Mouse (Mus musculus): ENCODE results near the gene Trip13. TPM values are rescaled to one million over a fixed set of nuclear protein-coding genes. Genes with fewer than 3 reads are reported as not detected.
A peak's percentile ranks its signal among the peaks of the same experiment; 100 is the strongest.

Trip13 gene
- total RNA-seq (2015): 60.1 and 62.4 TPM in 2 replicates
- total RNA-seq (2017): 49.5 and 60.7 TPM in 2 replicates

DNA sequence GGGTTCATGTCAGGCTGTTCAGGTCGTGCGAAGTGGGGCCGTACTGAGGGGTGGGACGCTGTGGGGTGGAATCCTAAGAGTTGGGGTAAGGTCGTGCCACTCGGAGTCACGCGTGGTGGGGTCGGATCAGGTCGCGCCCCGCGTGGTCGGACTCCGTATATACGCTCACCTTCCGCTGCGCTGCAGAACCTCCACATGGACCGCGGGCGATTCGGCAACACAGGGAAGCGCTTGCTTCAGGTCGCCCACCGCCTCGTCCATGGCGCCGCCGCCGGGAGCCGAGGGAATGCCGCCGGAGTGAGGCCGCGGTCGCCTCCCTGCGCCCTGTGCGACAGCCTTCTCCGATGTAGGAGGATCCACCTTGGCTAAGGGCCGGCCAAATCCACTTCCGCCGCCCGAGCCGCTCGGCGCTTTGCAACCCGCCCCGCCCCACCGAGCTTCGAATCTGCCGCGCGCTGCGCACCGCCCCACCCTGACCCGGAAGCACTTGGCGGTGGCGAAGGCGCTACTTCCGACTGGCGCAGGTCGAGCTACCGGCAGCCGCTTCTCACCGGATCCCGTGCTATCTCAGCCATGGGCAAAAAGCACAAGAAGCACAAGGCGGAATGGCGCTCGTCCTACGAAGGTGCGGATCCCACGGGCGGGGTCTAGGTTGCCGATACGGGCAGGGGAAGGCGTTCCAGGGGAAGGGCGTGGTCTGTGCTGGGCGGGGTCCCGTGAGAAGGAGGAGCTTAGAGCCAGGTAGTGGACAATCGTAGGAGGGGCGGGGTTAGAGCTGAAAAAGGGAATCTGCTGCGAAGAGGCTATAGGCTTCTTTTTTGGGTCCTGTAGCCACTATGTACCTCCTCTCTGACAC, at the start of gene Trip13, which contains the start of gene Brd9:
Gene Trip13 (minus strand): TSS at position 464 of the 856 bp plus-strand sequence.
Gene Brd9 (plus strand): TSS at position 491 of the 856 bp plus-strand sequence.
- peak; percentile 85 for ATAC-seq (replicated peaks; ENCODE audit: poor library complexity)

DNA sequence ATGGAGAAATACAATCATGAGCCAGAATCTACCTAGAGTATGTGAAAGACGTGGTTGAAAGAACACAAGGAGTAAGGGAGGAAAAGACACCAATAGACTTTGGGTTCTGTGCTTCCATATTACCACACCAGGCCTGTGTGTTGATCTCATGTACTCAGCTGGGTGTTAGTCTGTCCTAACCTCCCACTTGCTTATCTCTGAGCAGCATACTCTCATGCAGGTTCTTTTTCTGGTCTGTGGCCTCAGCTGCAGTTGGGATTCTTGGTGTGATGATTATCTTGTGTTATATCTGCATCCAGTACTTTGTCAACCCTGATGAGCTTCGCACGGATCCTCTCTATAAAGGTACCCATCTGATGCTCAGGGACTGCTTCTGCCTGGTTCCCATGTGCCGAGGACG, 39.4 kb upstream of the Trip13 start:
- peak; percentile 66 for ATAC-seq (replicated peaks; ENCODE audit: poor library complexity)

DNA sequence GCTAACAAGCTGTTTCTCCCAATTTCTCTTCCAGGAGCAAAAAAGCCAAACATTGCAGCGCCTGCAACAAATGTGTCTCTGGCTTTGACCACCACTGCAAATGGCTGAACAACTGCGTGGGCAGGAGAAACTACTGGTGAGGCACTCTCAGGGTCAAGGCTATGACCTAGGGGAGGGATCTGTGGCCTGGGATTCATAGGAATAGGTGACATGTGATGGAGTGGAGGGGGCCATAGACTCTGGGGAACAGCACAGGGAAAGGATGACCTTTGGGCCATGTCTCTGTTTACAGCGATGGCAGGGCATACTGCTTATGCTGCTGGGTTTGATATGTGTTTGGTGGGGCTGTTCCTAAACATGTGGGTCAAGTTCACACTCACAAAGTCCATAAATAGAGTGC, 36.9 kb upstream of the Trip13 start:
- ATAC-seq (replicated peaks; ENCODE audit: poor library complexity): no peak

DNA sequence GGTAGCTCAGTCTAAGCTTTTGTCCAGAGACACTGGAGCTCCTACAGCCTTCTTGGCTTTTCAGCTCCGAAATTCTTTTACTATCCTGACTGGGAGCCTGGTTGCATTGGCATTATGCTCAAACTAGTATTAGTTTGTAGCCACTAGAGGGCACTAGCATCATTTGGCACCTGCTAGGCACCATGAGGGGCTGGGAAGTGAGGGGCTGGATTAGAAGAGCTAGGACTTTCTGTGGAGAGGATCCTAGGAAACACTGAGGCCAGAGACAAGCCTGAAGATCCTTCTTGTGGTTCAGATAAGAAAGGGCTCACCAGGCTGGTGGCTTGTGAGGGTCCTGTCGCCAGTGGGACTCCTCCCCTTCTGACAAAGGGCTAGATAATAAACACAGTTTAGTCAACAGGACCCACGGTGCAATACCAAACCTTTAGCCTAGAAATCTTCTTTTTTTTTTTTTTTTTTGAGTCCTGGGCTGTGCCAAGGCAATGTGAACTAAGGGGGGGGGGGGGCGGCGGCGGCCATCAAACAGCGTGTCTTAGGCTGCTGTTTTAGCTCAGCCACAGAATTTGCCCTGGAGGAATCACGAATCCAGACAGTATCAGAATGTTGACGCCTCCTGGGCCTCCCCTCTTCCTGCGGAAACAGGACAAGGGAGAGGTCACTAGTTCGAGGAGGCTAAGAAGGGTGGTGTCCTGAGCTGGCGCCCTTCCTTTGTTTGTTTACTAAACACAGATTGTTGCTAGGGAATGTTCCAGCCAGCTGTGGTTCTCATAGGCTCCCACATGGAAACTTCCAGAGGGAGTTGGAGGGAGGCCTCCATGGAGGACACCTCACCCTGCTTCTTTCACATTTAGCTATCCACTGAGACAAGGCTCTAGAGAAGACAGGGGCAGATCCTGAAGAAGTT, 33.2 kb upstream of the Trip13 start:
- ATAC-seq (replicated peaks; ENCODE audit: poor library complexity): peak; percentile 90

DNA sequence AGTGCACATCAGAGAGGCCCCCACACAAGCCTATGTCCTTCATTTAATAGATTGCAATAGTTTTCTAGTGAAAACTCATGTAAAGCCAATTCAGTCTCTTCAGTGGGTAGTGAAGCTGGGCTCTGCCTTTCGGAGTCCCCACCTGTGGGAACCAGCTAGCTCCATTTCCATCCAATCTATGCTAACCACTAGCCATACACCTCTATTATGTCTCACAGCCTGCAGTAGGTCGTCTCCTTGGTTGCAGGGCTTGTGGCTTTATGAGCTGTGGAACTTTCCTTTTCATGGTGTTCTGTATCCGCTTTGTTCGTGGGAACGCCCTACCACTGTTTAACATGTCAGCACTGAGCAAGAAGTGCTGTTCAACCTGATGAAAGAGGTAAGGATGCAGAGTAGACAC, 26.0 kb upstream of the Trip13 start, which contains the start of gene Zdhhc11:
Gene Zdhhc11 (plus strand): TSS at position 301 of the 400 bp plus-strand sequence.
- no peak for ATAC-seq (replicated peaks; ENCODE audit: poor library complexity)

DNA sequence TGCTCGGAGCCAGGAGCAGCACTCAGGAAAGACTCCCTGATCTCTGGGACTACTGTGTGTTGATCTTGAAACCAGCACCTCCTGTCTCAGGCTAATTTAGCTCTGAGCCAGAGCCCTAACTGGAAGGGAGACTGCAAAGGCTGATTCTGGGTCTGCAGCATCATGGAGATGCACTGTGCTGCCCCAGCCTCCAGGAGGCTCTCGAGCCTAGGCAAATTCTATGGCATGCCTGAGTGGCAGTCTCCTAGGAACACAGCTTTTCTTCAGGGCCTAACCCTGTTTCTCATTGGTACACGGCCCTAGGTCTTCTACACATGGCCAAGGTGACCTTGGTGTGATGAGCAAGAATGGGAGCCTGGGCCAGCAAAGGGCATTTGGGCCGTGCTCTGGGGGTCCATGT, 23.6 kb upstream of the Trip13 start:
- peak; percentile 34; the same call in 1 of the 2 replicates for ATAC-seq (replicated peaks; ENCODE audit: poor library complexity)

DNA sequence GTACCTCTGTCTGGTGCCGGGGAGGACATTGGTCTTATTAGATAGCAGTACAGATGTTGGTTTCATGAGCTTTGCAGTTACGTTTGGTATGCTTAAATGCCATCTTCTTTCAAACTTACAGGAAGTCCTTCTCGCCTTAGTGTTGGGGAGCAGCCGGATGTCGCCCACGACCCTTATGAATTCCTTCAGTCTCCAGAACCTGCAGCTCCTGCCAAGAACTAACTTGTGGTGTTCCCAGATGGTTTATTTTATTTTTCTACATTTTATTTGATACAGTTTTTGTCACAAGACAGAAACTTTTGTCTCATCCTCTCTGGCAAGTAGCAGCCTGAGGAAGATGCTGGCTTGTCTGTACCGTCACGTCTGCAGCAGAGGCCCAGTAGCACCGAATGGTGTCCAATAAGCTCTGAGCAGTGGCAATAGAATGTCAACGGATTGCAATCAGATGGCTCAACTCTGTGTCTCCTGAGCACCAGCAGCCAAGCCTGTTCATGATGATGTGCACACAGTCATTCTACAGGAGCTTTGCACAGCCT, 22.6 kb upstream of the Trip13 start:
- ATAC-seq (replicated peaks; ENCODE audit: poor library complexity): no peak

DNA sequence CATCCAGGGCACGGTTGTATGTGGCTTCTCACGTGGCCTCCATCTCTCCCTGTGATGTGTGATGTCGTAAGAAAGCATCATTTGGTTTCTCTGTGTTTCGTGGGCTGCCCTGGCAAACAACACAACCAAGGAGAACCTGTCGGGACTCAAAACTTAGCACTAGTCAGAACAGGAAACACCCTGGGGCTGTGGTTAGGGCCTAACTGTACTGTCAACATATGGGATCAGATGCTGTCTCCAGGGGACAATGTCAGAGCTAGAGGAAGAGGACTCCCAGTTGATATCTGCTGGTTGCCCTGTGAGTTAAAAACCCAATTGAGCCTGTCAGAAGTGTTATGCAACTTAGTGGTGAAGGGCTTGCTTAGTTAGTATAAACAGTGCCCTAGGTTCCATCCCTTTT, 17.9 kb upstream of the Trip13 start:
- ATAC-seq (replicated peaks; ENCODE audit: poor library complexity): peak; percentile 78

DNA sequence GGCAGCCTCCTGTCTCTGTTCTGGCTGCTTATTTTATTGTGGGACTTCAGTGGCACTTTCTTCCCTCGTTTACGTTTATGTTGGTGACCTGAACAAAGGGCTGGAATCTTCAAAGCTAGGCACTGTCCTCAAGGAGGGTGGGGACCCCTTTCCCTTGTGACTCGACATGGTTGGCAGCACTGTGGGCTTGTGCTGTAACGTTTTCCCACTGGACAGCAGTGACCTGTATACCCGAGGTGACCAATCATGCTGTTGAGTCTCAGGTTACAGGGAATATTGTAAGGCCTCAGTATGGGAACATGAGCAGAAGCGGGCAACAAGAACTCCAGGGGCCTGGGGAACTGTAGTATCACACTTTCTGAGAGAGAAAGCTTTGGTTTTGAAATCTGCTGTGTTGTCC, 17.1 kb upstream of the Trip13 start:
- ATAC-seq (replicated peaks; ENCODE audit: poor library complexity): no peak

DNA sequence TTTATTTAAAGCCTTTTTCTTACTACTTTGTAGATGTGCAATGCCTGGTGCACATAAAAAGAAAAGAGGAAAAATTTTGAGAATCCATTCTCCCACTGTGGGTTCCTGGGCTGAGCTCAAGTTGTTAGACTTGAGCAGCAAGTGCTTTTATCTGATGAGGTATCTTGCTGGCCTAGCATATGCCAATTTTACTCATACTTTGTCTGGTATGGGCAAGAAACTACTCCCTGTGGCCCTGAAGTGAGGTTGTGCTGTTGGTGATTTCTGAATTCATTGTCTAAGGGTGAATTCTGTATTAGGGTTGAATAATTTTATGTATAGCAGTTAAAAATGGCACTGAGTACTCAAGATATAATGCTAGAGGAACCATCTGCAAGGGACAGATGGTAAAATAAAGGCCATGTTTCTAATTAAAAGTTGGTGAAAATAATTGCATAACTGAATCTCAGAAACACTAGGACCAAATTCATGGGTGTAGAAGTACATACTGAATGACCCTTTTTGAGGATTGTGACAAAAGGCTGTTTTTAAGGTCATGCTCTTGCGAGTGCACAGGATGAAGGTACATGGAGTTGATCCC, 16.1 kb upstream of the Trip13 start:
- no peak for ATAC-seq (replicated peaks; ENCODE audit: poor library complexity)

DNA sequence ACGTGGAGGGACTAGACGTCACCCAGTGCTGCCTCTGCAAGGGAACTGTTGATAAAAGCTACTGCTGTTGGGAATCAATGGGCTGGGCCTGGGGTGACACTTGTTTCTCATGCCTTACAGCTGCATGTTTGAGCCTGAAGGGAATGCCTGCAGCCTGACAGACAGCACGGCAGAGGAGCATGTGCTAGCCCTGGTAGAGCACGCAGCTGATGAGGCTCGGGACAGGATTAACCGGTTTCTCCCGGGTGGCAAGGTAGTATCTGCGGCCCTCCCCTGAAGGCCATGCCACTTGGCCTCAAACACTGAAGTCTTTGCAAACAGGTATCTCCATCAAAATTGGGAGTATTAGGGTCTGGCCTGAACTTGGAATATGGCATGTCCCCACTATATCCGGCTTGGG, 7.0 kb upstream of the Trip13 start:
- no peak for ATAC-seq (replicated peaks; ENCODE audit: poor library complexity)

DNA sequence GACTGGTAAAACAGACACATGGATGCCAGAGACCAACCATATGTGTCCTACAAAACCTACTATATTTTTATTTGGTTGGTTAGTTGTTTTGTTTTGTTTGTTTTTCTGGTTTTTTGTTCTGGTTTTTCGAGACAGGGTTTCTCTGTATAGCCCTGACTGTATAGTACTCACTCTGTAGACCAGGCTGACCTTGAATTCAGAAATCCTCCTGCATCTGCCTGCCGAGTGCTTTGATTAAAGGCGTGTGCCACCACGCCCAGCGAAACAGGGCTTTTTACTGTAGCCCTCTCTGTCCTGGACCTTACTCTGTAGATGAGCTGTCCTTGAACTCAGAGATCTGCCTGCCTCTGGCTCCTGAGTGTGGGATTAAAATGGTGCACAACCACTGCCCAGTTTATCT, 1.5 kb upstream of the Trip13 start:
- no peak for ATAC-seq (replicated peaks; ENCODE audit: poor library complexity)

DNA sequence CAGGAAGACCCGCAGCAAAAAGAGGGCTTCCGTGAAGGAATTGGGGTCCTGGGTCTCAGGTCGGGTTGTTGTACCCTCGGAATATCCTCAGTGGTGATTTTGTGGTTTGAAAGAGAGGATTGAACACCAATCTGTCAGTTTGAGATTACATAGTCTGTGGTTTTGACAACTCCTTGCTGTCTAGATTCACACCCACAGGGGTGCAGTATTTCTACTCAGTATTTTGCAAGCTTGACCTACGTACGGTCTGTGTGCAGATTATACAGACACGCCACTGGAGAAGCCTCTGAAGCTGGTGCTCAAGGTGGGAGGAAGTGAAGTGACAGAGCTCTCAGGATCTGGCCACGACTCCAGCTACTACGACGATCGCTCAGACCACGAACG, 585 bp upstream of the Trip13 start:
- peak; percentile 56 for ATAC-seq (replicated peaks; ENCODE audit: poor library complexity)

DNA sequence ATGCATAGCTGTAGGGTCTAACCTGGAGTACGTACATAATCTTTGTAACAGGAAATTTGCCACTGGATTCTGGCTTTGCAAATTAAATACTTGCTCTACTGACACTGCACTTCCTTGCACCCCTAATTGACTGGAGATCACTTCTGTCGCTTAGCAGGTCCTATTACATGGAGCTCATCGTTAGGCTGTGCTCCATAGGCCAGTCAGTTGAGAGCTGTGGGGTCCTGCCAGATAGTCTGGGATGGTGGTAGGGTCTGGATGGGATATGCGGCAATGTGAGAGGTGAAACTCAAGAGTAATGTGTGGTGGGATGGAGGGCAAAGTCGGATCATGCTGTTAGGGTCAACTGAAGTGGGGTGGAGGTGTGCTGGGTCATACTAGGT, 655 bp downstream of the Trip13 start:
- ATAC-seq (replicated peaks; ENCODE audit: poor library complexity): peak; percentile 4; the same call in 1 of the 2 replicates

DNA sequence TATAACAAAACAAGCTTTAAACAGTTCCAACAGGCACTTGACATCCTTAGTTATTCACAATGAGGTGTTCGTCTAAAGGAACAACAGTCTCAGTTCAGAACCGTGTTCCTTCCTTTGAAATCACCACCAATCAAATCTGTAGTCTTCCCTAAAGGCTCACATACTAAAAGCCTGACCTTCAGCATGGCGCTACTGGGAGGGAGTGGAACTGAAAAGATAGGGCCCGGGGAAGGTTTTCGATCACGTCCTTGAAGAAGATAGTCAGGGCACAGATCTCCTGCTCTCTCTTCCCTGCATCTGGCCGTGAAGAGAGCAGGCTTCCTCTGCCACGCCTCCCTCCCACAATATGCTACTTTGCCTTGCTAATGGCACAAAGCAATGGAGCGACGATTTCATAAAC, 5.4 kb downstream of the Trip13 start:
- no peak for ATAC-seq (replicated peaks; ENCODE audit: poor library complexity)

DNA sequence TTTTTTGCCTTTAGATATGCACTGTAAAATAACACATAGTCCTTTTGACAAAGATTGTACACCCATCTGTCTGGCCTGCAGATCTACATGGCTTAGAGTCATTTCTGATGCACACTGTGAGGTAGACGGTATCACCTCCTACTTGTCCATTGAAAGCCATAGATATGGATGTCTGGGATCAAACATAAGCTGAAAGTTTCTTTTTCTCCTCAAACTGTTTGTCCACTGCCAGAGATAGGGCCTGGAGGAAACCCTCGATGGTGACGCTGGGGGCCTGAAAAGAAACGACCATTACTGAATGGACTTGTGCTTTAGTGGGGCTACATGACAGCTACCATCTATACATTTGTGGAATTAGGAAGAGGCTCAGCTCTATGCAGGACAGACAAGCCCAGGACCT, 24.5 kb downstream of the Trip13 start:
- no peak for ATAC-seq (replicated peaks; ENCODE audit: poor library complexity)

DNA sequence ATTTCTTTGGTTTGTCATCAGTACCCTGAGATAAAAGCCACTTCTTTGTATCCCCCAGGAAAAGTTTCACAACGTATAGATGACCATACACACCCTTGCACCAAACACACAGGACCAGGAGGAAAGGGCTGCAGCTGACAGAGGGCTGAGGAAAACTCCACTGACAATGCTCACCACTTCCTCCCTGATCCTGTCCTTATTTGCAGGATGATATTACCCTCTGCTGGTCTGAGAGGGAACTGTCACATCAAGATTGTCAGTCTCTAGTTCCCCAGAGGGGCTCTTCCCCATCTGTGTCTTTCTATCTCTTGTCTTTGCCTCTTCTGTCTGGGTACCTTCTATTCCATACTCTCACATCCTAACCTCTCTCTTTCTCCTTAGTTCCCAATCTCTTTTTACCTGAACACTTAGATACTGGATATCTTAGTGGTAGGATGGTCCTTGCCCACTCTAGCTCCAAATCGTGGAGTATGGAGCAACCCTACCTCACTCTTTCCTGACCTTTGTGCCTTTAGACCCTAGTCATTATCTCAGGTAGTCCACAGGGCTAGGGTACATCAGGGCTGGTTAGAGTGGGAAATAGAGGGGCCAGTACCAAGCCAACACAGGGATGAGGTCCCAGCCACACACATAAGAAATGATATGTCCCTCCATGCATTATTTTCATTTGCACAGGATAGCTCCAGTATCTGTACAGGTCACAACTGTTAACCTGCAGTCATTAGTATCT, 29.7 kb downstream of the Trip13 start:
- ATAC-seq (replicated peaks; ENCODE audit: poor library complexity): peak; percentile 94

DNA sequence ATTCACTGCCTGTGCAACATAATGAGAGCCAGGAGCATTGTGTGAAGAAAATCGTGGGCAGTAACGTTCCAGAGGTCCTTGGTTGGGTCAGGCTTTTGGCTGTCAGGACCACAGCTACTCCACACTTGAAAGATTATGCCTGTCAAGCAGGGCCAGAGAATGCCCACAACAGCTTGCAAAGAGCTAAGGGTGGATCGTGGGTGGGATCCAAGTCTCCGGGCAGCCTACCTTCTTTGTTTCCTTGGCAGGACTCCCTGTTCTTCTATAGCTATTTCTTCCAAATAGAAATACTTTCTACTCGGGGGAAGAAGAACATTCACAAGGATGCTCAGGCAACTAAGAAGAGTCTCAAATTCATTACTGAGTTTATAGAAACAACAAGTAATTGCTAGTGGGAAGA, 30.4 kb downstream of the Trip13 start:
- ATAC-seq (replicated peaks; ENCODE audit: poor library complexity): no peak

DNA sequence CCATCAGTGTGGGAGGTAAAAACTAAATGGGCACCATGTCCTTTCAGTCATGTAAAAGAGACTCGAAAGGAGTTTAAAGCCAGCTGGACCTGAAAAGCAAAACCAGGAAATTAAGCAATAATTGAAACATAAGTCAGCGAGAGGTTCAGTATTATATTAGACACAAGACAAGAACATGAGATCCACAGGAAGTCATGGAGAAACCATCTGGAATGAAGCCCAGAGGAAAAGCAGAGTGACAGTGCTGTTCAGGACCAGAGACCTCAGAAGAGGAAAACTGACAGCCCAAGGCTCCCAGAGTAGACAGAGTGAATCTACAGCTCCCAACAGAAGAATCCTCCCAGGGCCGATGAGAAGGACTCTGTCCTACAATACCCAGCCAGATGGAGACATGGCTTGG, 40.0 kb downstream of the Trip13 start:
- no peak for ATAC-seq (replicated peaks; ENCODE audit: poor library complexity)

DNA sequence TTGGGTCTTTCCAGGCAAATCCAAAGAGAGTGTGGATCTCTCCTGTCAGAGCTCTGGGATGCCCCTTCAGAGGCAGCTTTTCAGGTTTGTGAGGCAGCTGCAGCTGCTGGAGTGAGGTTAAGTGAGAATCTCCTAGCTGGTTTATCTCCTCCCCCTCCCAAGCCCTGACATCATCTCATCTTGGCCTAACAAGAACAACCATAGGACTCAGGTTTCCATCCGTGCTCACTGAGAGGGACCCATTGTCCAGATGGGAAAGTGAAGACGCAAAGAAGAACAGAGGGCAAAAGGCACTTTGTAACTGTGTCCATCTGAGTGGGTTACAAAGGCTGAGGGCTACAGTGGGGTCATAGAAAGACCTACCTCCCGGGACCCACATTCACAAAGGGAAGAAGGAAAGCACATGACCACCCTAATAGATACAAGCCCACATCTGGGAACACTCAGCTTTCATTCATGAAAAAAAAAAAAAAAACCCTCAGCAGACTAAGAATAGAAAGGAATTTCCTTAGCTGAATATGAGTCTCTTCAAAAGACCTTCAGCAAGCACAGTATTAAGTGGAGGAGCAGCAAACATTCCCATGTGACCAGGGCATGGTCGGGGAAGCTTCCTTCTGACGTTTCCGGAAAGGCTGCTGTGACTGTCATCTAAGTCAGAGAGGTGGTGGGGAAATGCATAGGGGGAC, 44.9 kb downstream of the Trip13 start:
- ATAC-seq (replicated peaks; ENCODE audit: poor library complexity): no peak

Data from megakaryocyte progenitor cell, adult 5-6 weeks (primary cell).